Mouse (Mus musculus) embryonic facial prominence, embryonic 10.5 days (tissue): ENCODE measurements around the gene Gm12790. TPM values are rescaled to one million over a fixed set of nuclear protein-coding genes. Genes with fewer than 3 reads are reported as not detected.
"Not testable (repeated sequence)": the region's sequence is repeated elsewhere in the genome, so short reads cannot be mapped to it uniquely, and the experiment has no call there.

Experiments
- DNase-seq: peaks from one replicate; pipeline ENCODE4 v3.0.0-alpha.2; 2017; ENCODE audit warnings: low spot score
- H3K27ac ChIP-seq: fragments of 300-500 bp; sonication (generic); replicated peaks from 2 replicates; pipeline ENCODE4 v1.5.1; 2016; ENCODE audit warnings: mild to moderate bottlenecking
- H3K27me3 ChIP-seq: fragments of 300-500 bp; sonication (generic); replicated peaks from 2 replicates; pipeline ENCODE4 v1.6.1; 2016; ENCODE audit warnings: low read depth, mild to moderate bottlenecking; ENCODE audit not compliant: poor library complexity, severe bottlenecking
- H3K36me3 ChIP-seq: fragments of 300-500 bp; sonication (generic); replicated peaks from 2 replicates; pipeline ENCODE4 v1.6.1; 2016; ENCODE audit warnings: mild to moderate bottlenecking, moderate library complexity
- H3K4me1 ChIP-seq: fragments of 300-500 bp; sonication (generic); 2 replicates; pipeline ENCODE4 v1.6.1; 2016
- H3K4me3 ChIP-seq: fragments of 300-500 bp; sonication (generic); 2 replicates; pipeline ENCODE4 v1.5.1; 2016; ENCODE audit warnings: mild to moderate bottlenecking, moderate library complexity
- H3K9me3 ChIP-seq: fragments of 300-500 bp; sonication (generic); 2 replicates; pipeline ENCODE4 v1.6.1; 2016; ENCODE audit warnings: mild to moderate bottlenecking
- WGBS: fragments of 180-500 bp; shearing (Covaris S2); methylation state at CpG from one replicate; pipeline ENCODE4 v1.1.7; 2016; 5-methylcytosine and 5-hydroxymethylcytosine counted together
- polyA plus RNA-seq: library from polyadenylated mRNA; unstranded; fragments of >200 nt; fragmentation: Nextera tagmentation; extraction: Ambion mirVana; gene quantifications from 2 replicates; pipeline ENCODE4 v1.2.1, GENCODE M21; 2016

The Gm12790 gene
- not detected in 2 replicates for polyA plus RNA-seq

GRCm38 (mm10) chr4:101980949-101981348 lies at the start of gene Gm12790:
Gm12790 (minus strand) TSS chr4:101981049.
- H3K4me3 ChIP-seq, H3K9me3 ChIP-seq, H3K27me3 ChIP-seq, H3K36me3 ChIP-seq, DNase-seq, H3K4me1 ChIP-seq, H3K27ac ChIP-seq: not testable (repeated sequence)
- 92% methylated on average over 1 of the region's 5 CpGs for WGBS

- H3K4me3 ChIP-seq = no peak overlapping the region
- no peaks in the 10 kb centered on the region for H3K36me3 ChIP-seq
- H3K27ac ChIP-seq = no peak overlapping the region
- WGBS = 84% methylated on average over 6 of the region's 6 CpGs
- no peak for DNase-seq
- H3K4me1 ChIP-seq = no peaks in the 10 kb centered on the region
- H3K9me3 ChIP-seq = no peaks in the 10 kb centered on the region
- H3K27me3 ChIP-seq = no peaks in the 10 kb centered on the region
Measured at GRCm38 (mm10) chr4:102026619-102027018, 45.8 kb upstream of the Gm12790 start.

- no peaks in the 10 kb centered on the region for H3K27me3 ChIP-seq
- H3K27ac ChIP-seq = no peak overlapping the region
- WGBS = 43% methylated on average over 15 of the region's 15 CpGs
- H3K4me3 ChIP-seq = no peak overlapping the region
- H3K36me3 ChIP-seq = no peaks in the 10 kb centered on the region
- H3K9me3 ChIP-seq = no peaks in the 10 kb centered on the region
- no peaks in the 10 kb centered on the region for H3K4me1 ChIP-seq
- DNase-seq = peak; percentile 78
Measured at GRCm38 (mm10) chr4:101998267-101998922, 17.5 kb upstream of the Gm12790 start.

- H3K27ac ChIP-seq = no peak overlapping the region
- H3K9me3 ChIP-seq = no peaks in the 10 kb centered on the region
- H3K36me3 ChIP-seq = no peaks in the 10 kb centered on the region
- H3K27me3 ChIP-seq = no peaks in the 10 kb centered on the region
- no peak for DNase-seq
- no peak overlapping the region for H3K4me3 ChIP-seq
- 92% methylated on average over 5 of the region's 5 CpGs for WGBS
- H3K4me1 ChIP-seq = no peaks in the 10 kb centered on the region
Measured at GRCm38 (mm10) chr4:101997426-101997825, 16.6 kb upstream of the Gm12790 start.

- not testable (repeated sequence) for H3K4me1 ChIP-seq
Measured at GRCm38 (mm10) chr4:101986326-101986725, 5.5 kb upstream of the Gm12790 start, which contains the start of gene Gm12789. Gm12789 (plus strand) TSS chr4:101986626.

GRCm38 (mm10) chr4:101985678-101986077 lies 4.8 kb upstream of the Gm12790 start:
- Histone ChIP-seq H3K4me1 (no peaks in the 10 kb centered on the region), H3K4me3 (no peak overlapping the region), H3K36me3 (no peaks in the 10 kb centered on the region), H3K27ac (no peak overlapping the region), H3K27me3 (no peaks in the 10 kb centered on the region), H3K9me3 (no peaks in the 10 kb centered on the region)
- 93% methylated on average over 5 of the region's 5 CpGs for WGBS
- DNase-seq = no peak

More at GRCm38 (mm10) chr4:101986326-101986725, 5.5 kb upstream of the Gm12790 start, which contains the start of gene Gm12789:
- 83% methylated on average over 2 of the region's 2 CpGs for WGBS
- H3K9me3 ChIP-seq, DNase-seq, H3K27me3 ChIP-seq, H3K4me3 ChIP-seq, H3K36me3 ChIP-seq, H3K27ac ChIP-seq: not testable (repeated sequence)

- not testable (repeated sequence) for H3K27me3 ChIP-seq, H3K4me1 ChIP-seq, H3K4me3 ChIP-seq, DNase-seq, H3K36me3 ChIP-seq, H3K27ac ChIP-seq, H3K9me3 ChIP-seq
- WGBS = 82% methylated on average over 2 of the region's 2 CpGs
Measured at GRCm38 (mm10) chr4:101940107-101940506, 40.7 kb downstream of the Gm12790 start, which contains the start of gene Gm12794. Gm12794 (plus strand) TSS chr4:101940407.

Other genes starting within 250 kb of the Gm12790 start
- gene B020004J07Rik, start 137.0 kb downstream of the Gm12790 start, polyA plus RNA-seq = not detected in 2 replicates
- gene C130073F10Rik, start 87.3 kb downstream of the Gm12790 start, polyA plus RNA-seq = not detected in 2 replicates
- gene Gm12800, start 71.9 kb downstream of the Gm12790 start, polyA plus RNA-seq = not detected in 2 replicates
- not detected in 2 replicates for gene Gm12794, start 40.6 kb downstream of the Gm12790 start, polyA plus RNA-seq
- gene Gm12789, start 5.6 kb upstream of the Gm12790 start, polyA plus RNA-seq = not detected in 2 replicates
- 8.0 and 8.2 TPM in 2 replicates for gene Pde4b, start 106.5 kb upstream of the Gm12790 start, polyA plus RNA-seq